Comparison of ENCODE assay signal across 8 mouse cellular contexts in genomic region chr7:110688884-110689681, GRCm38 (mm10).
DNase-seq lines count a peak whose midpoint lies in the region; ATAC-seq lines count a peak whose summit lies in the region.

No protein-coding gene starts in this region.

- peak; percentile 95 for ATAC-seq in intestine, embryonic 15.5 days

- H3K36me3 ChIP-seq in intestine, embryonic 15.5 days = no peaks in the 10 kb centered on the region

- H3K9me3 ChIP-seq in intestine, embryonic 15.5 days = no peaks in the 10 kb centered on the region

- no peaks in the 10 kb centered on the region for H3K27me3 ChIP-seq in intestine, embryonic 15.5 days (replicated peaks)

- no peak overlapping the region for H3K9ac ChIP-seq in intestine, embryonic 15.5 days

- H3K4me3 ChIP-seq in intestine, embryonic 15.5 days (replicated peaks) = no peak overlapping the region

- DNase-seq in B cell, adult 2 months = peak; percentile 73 to 79
- DNase-seq in T-cell, adult 2 months (ENCODE audit: low spot score) = peak; percentile 75
- peak; percentile 75 for DNase-seq in gastrocnemius, postnatal 10 days
- peak; percentile 74 to 77 for DNase-seq in lung, adult 18-20 months
- DNase-seq in spleen, adult 12 weeks (ENCODE audit: low spot score) = peak; percentile 12
- no peak for DNase-seq in right cerebral cortex, adult 2 months (ENCODE audit: low spot score in 2 of 2)
- DNase-seq in cerebellum, adult 9-10 months = no peak

- H3K4me2 ChIP-seq in intestine, embryonic 15.5 days (replicated peaks) = peak overlapping the region; percentile 48

- H3K27ac ChIP-seq in intestine, embryonic 15.5 days = peak overlapping the region; percentile 82

- H3K4me1 ChIP-seq in intestine, embryonic 15.5 days (replicated peaks) = peaks cover 10% of the 10 kb centered on the region

- 14% methylated on average over 14 of the region's 14 CpGs for WGBS in intestine, embryonic 15.5 days

Comparison
In these comparisons a context has a peak if more than half of its experiments do, and no peak if none do; other contexts are left out.
1. DNase-seq: peak in B cell, adult 2 months (2 of 2), T-cell, adult 2 months (single experiment), gastrocnemius, postnatal 10 days (single experiment), lung, adult 18-20 months (2 of 2) and spleen, adult 12 weeks (single experiment); none in right cerebral cortex, adult 2 months (0 of 2) and cerebellum, adult 9-10 months (single experiment).